Mouse (Mus musculus): ENCODE data around the gene Eif5. TPM values are rescaled to one million over a fixed set of nuclear protein-coding genes. Genes with fewer than 3 reads are reported as not detected.

Gene Eif5
- polyA plus RNA-seq, 1 experiment: 186 TPM

DNA sequence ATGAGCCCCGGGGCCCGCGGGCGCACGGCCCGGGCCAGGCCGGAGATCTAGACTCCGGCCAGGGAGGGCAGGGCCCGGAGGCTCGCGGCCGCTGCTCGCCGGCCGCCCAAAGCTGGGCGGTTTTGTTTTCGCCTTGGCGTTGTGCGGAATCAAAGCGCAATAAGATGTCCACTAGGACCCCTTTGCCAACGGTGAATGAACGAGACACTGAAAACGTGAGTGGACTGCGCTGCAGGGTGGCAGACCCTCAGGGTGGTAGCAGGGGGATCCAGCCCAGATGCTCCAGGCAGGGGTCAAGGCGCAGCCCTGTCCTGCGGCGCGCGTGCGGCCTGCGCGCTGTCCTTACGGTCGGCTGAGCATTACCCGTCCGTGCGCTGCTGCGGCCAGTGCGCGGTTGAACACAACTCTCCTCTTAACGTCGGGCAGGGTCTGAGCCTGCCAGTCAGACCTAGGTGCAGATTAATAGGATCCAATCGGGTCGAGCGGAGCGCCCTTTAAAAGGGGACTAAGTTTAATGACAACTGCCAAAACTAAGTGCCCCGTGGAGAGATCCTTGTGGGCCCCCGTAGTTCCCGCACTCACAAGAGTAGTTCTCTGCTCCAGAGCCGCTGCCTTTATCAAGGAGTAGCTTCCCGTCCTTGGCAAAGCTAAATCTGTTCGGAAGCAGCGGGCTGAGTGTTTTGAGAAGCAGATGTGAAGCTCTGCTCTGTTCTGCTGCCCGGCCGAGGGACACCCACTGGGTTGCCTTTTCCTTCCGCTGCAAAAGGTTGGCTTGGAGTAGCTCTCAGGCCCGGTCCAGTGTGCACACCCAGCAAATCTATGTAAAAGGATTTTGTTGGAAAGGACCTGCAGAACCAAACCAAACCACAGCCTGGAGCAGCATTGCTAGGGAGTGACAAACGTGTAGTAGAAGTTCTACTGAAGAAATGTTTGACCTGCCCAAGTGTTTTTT lies 37.3 kb downstream of the Eif5 start:
- no peak for TF ChIP-seq GATA1 (IDR thresholded peaks at IDR 0.05; ENCODE audit: low read length)

DNA sequence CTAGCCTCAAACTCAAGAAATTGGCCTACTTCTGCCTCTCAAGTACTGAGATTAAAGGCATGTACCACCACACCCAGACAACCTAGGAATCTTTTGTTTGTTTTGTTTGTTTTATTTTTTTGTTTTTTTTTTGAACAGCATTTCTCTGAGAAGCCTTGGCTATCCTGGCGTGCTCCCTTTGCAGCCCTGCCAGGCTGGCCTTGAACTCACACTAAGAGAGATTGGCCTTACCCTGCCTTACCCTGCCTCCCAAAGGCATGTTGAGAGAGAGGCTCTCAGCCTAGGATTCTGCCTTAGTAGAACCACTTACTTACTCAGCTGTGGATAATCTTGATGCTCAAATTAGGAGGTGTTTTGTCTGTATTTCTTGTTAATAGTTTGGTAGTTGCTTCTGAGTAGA lies 45.2 kb downstream of the Eif5 start:
- no peak for TF ChIP-seq GATA1 (IDR thresholded peaks at IDR 0.05; ENCODE audit: low read length)

DNA sequence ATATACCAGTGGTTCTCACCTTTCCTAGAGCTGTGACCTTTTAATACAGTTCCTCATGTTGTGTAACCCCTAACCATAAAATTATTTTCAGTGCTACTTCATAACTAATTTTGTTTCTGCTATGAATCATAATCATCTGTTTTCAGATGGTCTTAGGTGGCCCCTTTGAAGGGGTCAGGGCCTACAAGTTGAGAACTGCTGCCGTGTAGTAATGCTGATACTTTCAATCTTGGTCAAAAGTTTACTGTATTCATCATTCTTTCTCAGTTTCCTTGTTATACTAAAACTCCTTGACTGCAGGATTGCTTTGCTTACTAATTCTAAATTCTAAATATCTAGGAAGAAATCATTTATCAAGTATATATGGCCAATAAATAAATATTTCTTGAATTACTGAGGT lies 46.6 kb downstream of the Eif5 start:
- TF ChIP-seq GATA1 (IDR thresholded peaks at IDR 0.05; ENCODE audit: low read length): no peak

DNA sequence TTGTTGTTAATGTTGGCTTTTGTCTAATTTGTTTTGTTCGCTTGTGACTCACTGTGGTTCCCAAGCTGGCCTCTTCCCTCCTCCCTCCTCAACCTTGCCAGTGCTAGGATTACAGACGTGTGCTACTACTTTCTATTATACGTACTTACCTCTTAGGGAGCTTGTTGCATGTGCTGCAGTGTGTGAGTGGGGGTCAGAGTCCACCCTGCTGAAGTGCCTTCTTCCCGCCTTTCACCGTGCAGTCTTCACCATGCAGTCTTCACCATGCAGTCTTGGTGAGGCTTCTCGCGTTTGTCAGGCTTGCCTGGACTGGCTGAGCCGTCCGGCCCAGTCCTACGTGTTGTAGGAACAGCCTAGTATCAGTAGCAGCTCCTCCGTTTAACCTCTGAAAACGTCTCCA lies 49.4 kb downstream of the Eif5 start:
- TF ChIP-seq GATA1 (IDR thresholded peaks at IDR 0.05; ENCODE audit: low read length): no peak

DNA sequence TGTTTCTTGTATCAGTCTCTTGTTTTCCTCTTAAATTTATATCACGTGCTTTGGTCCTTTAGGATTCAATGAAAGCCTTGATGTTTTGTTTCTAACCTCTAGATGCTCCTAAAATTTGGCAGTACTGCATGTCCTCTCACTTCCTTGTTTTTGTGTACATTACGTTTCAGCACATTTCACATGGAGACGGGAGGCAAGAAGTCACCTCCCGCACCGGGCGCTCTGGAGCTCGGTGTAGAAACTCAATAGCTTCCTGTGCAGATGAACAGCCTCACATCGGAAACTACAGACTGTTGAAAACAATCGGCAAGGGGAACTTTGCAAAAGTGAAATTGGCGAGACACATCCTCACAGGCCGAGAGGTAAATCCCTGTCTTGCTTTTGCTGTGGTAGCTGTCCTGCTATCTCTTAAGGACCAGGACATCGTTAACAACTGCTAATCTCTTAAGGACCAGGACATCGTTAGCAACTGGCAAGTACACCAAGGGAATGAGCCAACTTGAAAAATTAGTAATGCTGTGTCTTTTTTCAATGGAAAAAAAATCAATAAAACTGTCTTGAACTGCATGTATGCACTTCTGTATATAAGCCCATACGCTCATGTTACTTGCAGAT lies 54.7 kb downstream of the Eif5 start:
- no peak for TF ChIP-seq GATA1 (IDR thresholded peaks at IDR 0.05; ENCODE audit: low read length)

DNA sequence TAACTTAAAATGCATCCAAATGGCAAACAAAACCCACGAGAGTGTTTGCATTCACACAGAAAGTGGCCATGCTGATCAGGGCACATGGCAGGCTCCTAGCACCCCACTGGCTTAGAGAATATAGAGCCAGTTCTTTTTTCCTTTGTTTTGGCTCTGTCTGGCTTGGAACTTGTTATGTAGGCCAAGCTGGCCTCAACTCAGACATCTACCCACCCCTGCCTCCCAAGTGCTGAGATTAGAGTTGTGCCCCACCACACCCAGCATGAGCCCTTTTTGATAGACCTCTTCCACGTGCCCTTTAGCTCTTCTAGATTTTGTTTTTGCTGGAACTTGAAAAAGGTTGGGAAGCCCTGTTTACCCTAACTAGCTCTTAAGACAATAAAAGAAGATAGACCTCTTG lies 56.0 kb downstream of the Eif5 start:
- TF ChIP-seq GATA1 (IDR thresholded peaks at IDR 0.05; ENCODE audit: low read length): no peak

Other genes with a start within 250 kb of the Eif5 start
- not detected in 2 replicates for gene Cdc42bpb, start 160.3 kb upstream of the Eif5 start, polyA plus RNA-seq (2012)
- gene Lbhd2, start 131.2 kb upstream of the Eif5 start, polyA plus RNA-seq (2012): not detected in 2 replicates
- gene Exoc3l4, start 121.0 kb upstream of the Eif5 start, polyA plus RNA-seq (2012): 0.06 and 0.21 TPM in 2 replicates
- gene Tnfaip2, start 95.5 kb upstream of the Eif5 start, polyA plus RNA-seq (2012): 79.9 and 123 TPM in 2 replicates
- gene Gm266, start 52.2 kb upstream of the Eif5 start, polyA plus RNA-seq (2012): not detected in 2 replicates
- gene Mark3, start 36.5 kb downstream of the Eif5 start, polyA plus RNA-seq (2012): 22.2 and 22.6 TPM in 2 replicates
- gene Ckb, start 134.3 kb downstream of the Eif5 start, polyA plus RNA-seq (2012): not detected in 2 replicates
- gene Trmt61a, start 140.1 kb downstream of the Eif5 start, polyA plus RNA-seq (2012): 37.8 and 43.0 TPM in 2 replicates
- gene Bag5, start 175.2 kb downstream of the Eif5 start, polyA plus RNA-seq (2012): 15.3 and 19.4 TPM in 2 replicates
- gene Apopt1, start 175.2 kb downstream of the Eif5 start, polyA plus RNA-seq (2012): 245 and 363 TPM in 2 replicates
- 47.5 and 47.6 TPM in 2 replicates for gene Klc1, start 220.8 kb downstream of the Eif5 start, polyA plus RNA-seq (2012)